In genomic region chr11:34046767-34047541, GRCm38 (mm10) we compare ENCODE assay signal across 11 mouse cellular contexts. TPM values are rescaled to one million over a fixed set of nuclear protein-coding genes. Genes with fewer than 3 reads are reported as not detected.
DNase-seq lines count a peak whose midpoint lies in the region; ATAC-seq and TF ChIP-seq lines count a peak whose summit lies in the region.
"Had no signal": no experiment of that assay in that cellular context is flagged by ENCODE, and none has a peak within 500 bp of the region (broad histone marks: within the 10 kb centered on the region; RNA-seq: fewer than 3 reads in every experiment).

Lcp2 (plus strand) TSS chr11:34046920.

- H3K36me3 ChIP-seq in heart, embryonic 16.5 days (ENCODE audit: control insufficient read depth, insufficient read depth): no peaks in the 10 kb centered on the region
- H3K36me3 ChIP-seq in G1E (replicated peaks): peaks cover 22% of the 10 kb centered on the region
- no peaks in the 10 kb centered on the region for H3K36me3 ChIP-seq in liver, embryonic 13.5 days
- H3K36me3 ChIP-seq in stomach, embryonic 15.5 days: no peaks in the 10 kb centered on the region
- H3K36me3 ChIP-seq: hindbrain, embryonic 13.5 days had no signal

- peak within 1 kb of the TSS; percentile 46 for H3K4me3 ChIP-seq in heart, embryonic 16.5 days (ENCODE audit: low read length)
- H3K4me3 ChIP-seq in G1E (ENCODE audit: low read depth, low read length): peak within 1 kb of the TSS; percentile 68
- H3K4me3 ChIP-seq in liver, embryonic 13.5 days (replicated peaks): peak within 1 kb of the TSS; percentile 31
- peak within 1 kb of the TSS; percentile 11; the same call in 1 of the 2 replicates for H3K4me3 ChIP-seq in stomach, embryonic 15.5 days (replicated peaks)
- H3K4me3 ChIP-seq: hindbrain, embryonic 13.5 days had no signal

- no peak within 1 kb of the TSS for H3K4me2 ChIP-seq in heart, embryonic 16.5 days (ENCODE audit: low read depth, low read length)
- H3K4me2 ChIP-seq in liver, embryonic 13.5 days: peak within 1 kb of the TSS; percentile 2; the same call in 1 of the 2 replicates
- no peak within 1 kb of the TSS for H3K4me2 ChIP-seq in stomach, embryonic 15.5 days
- H3K4me2 ChIP-seq: hindbrain, embryonic 13.5 days had no signal

- no peak for ATAC-seq in heart, embryonic 16.5 days (replicated peaks; ENCODE audit: extremely low read depth, insufficient read depth, low FRiP score)
- peak; percentile 37 for ATAC-seq in G1E (ENCODE audit: extremely low read depth, insufficient number of reproducible peaks, low FRiP score, poor library complexity, severe bottlenecking)
- no peak for ATAC-seq in liver, embryonic 13.5 days (ENCODE audit: low read depth)
- no peak for ATAC-seq in stomach, embryonic 15.5 days (ENCODE audit: insufficient read depth, low FRiP score, low read depth)

- H3K27me3 ChIP-seq in heart, embryonic 16.5 days (ENCODE audit: control insufficient read depth, insufficient read depth, low read length): no peaks in the 10 kb centered on the region
- no peaks in the 10 kb centered on the region for H3K27me3 ChIP-seq in G1E (ENCODE audit: insufficient read depth, low read length)
- no peaks in the 10 kb centered on the region for H3K27me3 ChIP-seq in liver, embryonic 13.5 days
- no peaks in the 10 kb centered on the region for H3K27me3 ChIP-seq in stomach, embryonic 15.5 days (replicated peaks)
- H3K27me3 ChIP-seq: hindbrain, embryonic 13.5 days had no signal

- H3K9ac ChIP-seq in heart, embryonic 16.5 days (ENCODE audit: low read length): peak within 1 kb of the TSS; percentile 43; the same call in 1 of the 2 replicates
- peak within 1 kb of the TSS; percentile 19; the same call in 1 of the 2 replicates for H3K9ac ChIP-seq in liver, embryonic 13.5 days
- H3K9ac ChIP-seq in stomach, embryonic 15.5 days: no peak within 1 kb of the TSS
- H3K9ac ChIP-seq: hindbrain, embryonic 13.5 days had no signal

- H3K9me3 ChIP-seq in heart, embryonic 16.5 days (replicated peaks; ENCODE audit: control insufficient read depth, low read length): no peaks in the 10 kb centered on the region
- peaks cover 10% of the 10 kb centered on the region for H3K9me3 ChIP-seq in G1E (replicated peaks)
- no peaks in the 10 kb centered on the region for H3K9me3 ChIP-seq in liver, embryonic 13.5 days (replicated peaks)
- H3K9me3 ChIP-seq in stomach, embryonic 15.5 days: no peaks in the 10 kb centered on the region
- H3K9me3 ChIP-seq: hindbrain, embryonic 13.5 days had no signal

- TF ChIP-seq CTCF in G1E (IDR thresholded peaks at IDR 0.05; ENCODE audit: low read depth, low read length): no peak

- H3K27ac ChIP-seq in heart, embryonic 16.5 days (ENCODE audit: low read length): peak within 1 kb of the TSS; percentile 58
- peak within 1 kb of the TSS; percentile 61; the same call in 1 of the 2 replicates for H3K27ac ChIP-seq in liver, embryonic 13.5 days
- H3K27ac ChIP-seq in stomach, embryonic 15.5 days: no peak within 1 kb of the TSS
- H3K27ac ChIP-seq: hindbrain, embryonic 13.5 days had no signal

- H3K4me1 ChIP-seq in heart, embryonic 16.5 days (ENCODE audit: control insufficient read depth, insufficient read depth, low read length): no peaks in the 10 kb centered on the region
- peaks cover 55% of the 10 kb centered on the region for H3K4me1 ChIP-seq in G1E (ENCODE audit: insufficient read depth, low read depth, low read length)
- H3K4me1 ChIP-seq in liver, embryonic 13.5 days (replicated peaks): no peaks in the 10 kb centered on the region
- H3K4me1 ChIP-seq in stomach, embryonic 15.5 days: no peaks in the 10 kb centered on the region
- H3K4me1 ChIP-seq: hindbrain, embryonic 13.5 days had no signal

- intact Hi-C loops in heart, postnatal 25 days (cut with DNase I): no loop called here
- intact Hi-C loops in left cerebral cortex, postnatal 14 days (cut with DNase I): no loop called here

- WGBS in heart, embryonic 16.5 days: 73% methylated on average over 6 of the region's 6 CpGs
- 32% methylated on average over 6 of the region's 6 CpGs for WGBS in liver, embryonic 13.5 days (ENCODE audit: insufficient replicate concordance)
- 63% methylated on average over 6 of the region's 6 CpGs for WGBS in stomach, embryonic 15.5 days

- no peak for DNase-seq in heart, postnatal 25 days (ENCODE audit: low spot score)
- DNase-seq in G1E (ENCODE audit: low spot score): no peak
- no peak for DNase-seq in liver, embryonic 13.5 days
- no peak for DNase-seq in urinary bladder, postnatal 36 days (ENCODE audit: low spot score in 2 of 2)
- DNase-seq in layer of hippocampus, postnatal 36 days: no peak
- DNase-seq in left cerebral cortex, postnatal 14 days (ENCODE audit: low spot score in 2 of 2): no peak
- DNase-seq: adrenal gland, adult 8-10 months; cerebellum, postnatal 36 days had no signal

RNA-seq across cellular contexts. Expression of gene Lcp2, which starts in this region (rescaled TPM):
- 4.9 and 11.3 TPM in 2 replicates for polyA plus RNA-seq in heart, embryonic 16.5 days (2015; fragmentation: Nextera tagmentation; extraction: Ambion mirVana)
- 1 to 10 TPM; 2.6 to 2.7 TPM for total RNA-seq in heart, postnatal 25 days (2021)
- total RNA-seq in G1E (2014; fragmentation: Nextera tagmentation) (104 and 109 TPM in 2 replicates), G1E (2017) (43.1 and 48.3 TPM in 2 replicates)
- polyA plus RNA-seq in G1E (2012): 44.8 and 52.2 TPM in 2 replicates
- polyA plus RNA-seq in liver, embryonic 13.5 days (2015; fragmentation: Nextera tagmentation; extraction: Ambion mirVana): 7.5 and 8.8 TPM in 2 replicates
- 3.6 and 3.8 TPM in 2 replicates for polyA plus RNA-seq in stomach, embryonic 15.5 days (2015; fragmentation: Nextera tagmentation; extraction: Ambion mirVana)
- total RNA-seq in layer of hippocampus, postnatal 36 days (2021): 1 to 10 TPM; 3.9 to 6.1 TPM
- 1 to 10 TPM; 4.6 TPM for total RNA-seq in left cerebral cortex, postnatal 14 days (2021)

Comparison
In these comparisons a context has a peak if more than half of its experiments do, and no peak if none do; other contexts are left out.
1. RNA of gene Lcp2 (total RNA-seq): 43.1 to 109 TPM in G1E; 3.9 to 6.1 TPM in layer of hippocampus, postnatal 36 days, 4.6 TPM in left cerebral cortex, postnatal 14 days and 2.6 to 2.7 TPM in heart, postnatal 25 days; every median in the first group is over 4 times any median in the second.
2. H3K4me3 ChIP-seq: peak in every context shown above with its lines; median percentile 68 in G1E; 46 in heart, embryonic 16.5 days; 31 in liver, embryonic 13.5 days; 11 in stomach, embryonic 15.5 days.